Mouse (Mus musculus) CD4-positive helper T cell, adult 2 months (primary cell): Measurements from ENCODE around the gene Hoxa13.
A peak's percentile ranks its signal among the peaks of the same experiment; 100 is the strongest.

Experiments
- DNase-seq: peaks from one replicate; pipeline ENCODE4 v3.0.0-alpha.2; 2012; ENCODE audit warnings: low read depth, missing footprints, low spot score

Hoxa13 gene

DNA sequence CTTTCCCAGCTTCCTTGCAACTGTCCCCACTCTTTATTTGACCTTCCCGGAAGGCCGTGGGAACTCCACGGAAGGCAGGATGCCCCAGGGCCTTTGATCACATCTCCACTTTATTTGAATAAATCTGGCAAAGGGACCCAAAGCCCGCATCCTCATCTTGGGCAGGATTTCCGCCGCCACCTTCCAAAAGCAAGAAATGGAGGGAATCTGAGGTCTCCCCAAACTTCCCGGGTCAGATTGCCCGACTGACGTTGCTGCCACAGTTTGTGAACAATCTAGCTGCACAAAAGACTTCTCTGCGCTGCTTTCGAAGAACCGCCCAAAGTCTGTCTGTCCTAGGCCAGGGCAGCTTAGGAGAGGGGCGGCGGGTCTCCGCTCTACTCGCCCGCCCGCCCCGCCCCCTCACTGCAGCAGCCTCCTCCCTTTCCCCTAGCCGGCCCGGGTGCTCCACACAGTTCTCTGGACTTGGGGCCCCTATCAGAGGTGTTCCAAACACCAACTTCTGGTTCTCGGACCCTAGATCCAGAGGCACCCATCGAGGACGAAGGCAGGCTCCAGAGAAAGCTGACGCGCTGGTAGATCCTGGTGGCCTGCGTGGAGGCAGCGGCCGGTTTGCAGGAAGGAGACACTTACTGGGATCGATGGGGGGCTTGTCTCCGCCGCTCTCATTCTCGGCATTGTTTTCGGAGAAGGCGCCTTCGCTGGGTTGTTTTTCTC is 35.6 kb downstream of the Hoxa13 start:
- DNase-seq, result no peak

DNA sequence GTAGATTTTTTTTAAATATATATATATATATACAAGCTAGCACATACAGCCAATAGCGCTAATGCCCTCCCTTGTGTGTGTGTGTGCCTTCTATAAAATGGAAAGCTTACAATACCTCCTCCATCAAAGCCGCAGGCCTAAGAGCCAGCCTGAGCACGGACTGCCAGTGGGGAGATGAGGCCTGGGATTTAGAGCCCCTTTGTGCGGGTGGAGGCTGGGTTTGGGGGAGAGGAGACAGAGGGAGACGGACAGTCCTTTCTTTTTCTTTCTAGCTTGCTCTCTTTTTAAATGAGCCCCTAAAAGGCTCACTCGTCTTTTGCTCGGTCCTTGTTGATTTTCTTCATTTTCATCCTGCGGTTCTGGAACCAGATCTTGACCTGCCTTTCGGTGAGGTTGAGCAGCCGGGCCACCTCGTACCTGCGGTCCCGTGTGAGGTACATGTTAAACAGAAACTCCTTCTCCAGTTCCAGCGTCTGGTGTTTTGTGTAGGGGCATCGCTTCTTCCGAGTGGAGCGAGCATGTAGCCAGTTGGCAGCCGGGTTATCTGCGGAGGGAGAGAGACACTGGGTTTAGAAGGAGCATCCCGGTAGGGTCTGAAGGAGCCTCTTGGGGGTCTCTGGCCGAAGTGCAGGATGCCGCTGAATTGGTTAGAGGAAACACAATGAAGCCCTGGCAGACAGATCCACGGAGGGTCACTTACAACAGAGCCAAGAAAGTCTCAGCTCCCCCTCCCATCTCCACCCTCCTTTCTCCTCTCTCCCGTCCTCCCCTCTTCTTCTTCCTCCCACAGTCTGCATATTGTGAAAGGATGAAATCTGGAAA is 36.5 kb downstream of the Hoxa13 start:
- DNase-seq, result no peak

GRCm38 (mm10) chr6:52222729-52223128 is 38.0 kb downstream of the Hoxa13 start:
- DNase-seq, result no peak

- no peak for DNase-seq
These were observed 38.5 kb downstream of the Hoxa13 start for GRCm38 (mm10) chr6:52221993-52222685.

DNA sequence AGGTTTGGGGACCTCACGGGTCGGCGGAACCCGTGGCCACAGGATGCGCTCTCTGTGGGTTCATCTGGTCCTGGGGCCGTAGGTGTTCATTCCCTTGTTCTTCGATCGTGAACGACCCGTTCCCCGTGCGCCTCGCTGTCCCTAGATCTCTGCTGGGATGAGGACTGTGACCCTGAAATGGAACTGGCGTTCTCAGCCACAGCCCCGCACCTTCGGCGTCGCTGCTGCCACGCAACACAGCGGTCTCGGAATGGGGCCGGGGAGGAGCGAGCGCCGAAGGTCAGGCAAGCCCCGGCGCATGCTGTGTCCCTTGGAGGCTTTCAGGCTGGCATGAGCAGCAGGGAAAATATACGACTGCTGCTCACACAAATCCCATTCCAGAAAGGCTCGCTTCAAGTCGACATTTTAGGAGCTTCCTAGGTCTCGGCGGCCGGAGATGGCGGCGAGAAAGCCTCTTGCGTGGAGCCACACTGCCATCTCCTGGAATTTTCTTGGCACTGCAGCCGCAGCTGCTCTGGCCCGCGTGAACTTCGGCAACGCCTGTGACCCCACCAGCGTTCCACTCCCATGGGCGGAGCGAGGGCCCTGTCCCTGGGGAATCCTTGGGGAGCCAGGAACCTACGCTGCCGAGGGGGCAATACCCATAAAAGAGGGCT is 39.2 kb downstream of the Hoxa13 start, which contains the start of gene Hoxa7:
Gene Hoxa7 (minus strand): TSS at position 518 of the 656 bp plus-strand sequence.
- DNase-seq, result peak; percentile 84

- no peak for DNase-seq
These were observed 39.8 kb downstream of the Hoxa13 start for GRCm38 (mm10) chr6:52220865-52221310.

DNA sequence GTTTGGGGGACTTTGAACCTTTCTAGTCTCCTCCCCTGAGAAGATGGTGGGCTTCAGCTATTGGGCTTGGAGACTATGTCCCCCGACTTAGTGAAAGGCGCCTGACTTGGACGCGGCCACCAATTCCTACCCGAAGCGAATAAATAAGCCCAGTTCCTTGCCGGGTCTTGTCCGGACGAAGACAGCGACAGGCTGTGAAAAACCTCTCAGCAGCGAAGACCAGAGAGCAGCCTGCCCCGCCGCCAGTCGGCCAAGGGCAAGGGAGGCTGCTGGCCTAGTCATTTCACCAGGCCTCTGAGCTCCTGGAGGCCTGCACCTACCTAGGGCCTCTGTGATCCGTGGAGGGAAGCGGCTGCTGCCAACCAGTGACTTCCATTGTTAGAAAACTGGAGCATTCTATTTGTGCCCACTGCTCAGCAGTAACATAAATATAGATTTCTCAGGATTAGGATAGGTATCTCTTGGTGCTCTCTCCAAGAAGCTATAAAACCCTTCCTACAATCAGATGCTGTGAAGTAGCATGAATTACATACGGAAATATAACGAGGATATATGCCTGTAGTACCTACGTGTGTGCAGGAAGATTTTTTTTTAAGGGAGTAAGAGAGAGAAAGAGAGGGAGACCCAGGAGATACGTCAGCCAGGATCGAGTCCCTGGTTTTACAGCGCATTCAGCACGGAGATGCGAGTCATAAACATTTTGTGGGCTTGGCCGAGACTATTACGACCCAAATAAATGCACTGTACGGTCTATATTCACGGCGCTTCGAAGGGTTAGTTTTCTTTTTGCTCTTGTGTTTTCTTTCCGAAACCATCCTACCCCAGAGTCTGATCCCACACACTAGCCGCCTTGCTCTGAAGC is 40.4 kb downstream of the Hoxa13 start:
- DNase-seq, result no peak

- DNase-seq, result no peak
These were observed 41.3 kb downstream of the Hoxa13 start for GRCm38 (mm10) chr6:52219234-52219942.

DNA sequence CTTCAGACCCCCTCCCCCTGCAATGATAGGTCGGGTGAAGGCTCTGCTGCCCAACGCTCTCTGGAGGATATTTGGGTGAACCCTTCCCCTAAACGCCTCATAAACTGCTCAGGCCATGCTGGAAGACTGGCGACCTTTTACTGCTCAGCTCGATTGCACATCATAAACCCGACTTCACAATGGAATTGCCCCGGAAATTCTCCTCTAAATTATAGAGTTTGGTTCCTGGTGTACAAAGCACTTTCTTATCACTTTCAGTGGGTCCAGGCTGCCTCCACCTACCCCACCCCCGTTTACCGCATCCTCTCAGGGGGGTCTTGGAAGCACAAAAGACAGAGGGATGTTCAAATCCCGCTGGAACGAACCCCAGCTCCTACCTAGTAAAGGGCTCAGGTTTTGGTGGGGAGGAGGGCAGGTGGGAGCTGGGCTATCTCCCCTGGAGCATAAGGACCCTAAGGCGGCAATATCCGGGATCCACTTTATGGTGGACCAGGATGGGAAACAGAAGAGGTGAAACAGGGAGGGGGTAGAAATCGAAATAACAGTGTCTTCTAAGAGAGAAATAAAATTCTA is 42.0 kb downstream of the Hoxa13 start:
- no peak for DNase-seq

GRCm38 (mm10) chr6:52217895-52218642 is 42.6 kb downstream of the Hoxa13 start:
- peak; percentile 27 for DNase-seq

DNA sequence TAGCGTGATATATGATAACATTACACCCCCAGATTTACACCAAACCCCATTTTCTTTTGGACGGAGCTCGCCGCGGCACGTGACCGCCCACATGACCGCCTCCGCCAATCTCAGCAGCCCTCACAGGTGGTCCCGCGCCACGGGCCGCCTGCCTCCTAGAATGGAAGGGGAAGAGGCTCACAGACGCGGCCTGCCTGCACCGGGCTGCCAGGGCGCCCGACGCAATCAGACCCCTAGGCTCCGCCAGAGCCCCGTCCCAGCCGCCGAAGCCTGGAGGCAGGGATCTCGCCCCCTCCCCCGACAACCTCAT is 43.3 kb downstream of the Hoxa13 start:
- DNase-seq, result peak; percentile 58

DNA sequence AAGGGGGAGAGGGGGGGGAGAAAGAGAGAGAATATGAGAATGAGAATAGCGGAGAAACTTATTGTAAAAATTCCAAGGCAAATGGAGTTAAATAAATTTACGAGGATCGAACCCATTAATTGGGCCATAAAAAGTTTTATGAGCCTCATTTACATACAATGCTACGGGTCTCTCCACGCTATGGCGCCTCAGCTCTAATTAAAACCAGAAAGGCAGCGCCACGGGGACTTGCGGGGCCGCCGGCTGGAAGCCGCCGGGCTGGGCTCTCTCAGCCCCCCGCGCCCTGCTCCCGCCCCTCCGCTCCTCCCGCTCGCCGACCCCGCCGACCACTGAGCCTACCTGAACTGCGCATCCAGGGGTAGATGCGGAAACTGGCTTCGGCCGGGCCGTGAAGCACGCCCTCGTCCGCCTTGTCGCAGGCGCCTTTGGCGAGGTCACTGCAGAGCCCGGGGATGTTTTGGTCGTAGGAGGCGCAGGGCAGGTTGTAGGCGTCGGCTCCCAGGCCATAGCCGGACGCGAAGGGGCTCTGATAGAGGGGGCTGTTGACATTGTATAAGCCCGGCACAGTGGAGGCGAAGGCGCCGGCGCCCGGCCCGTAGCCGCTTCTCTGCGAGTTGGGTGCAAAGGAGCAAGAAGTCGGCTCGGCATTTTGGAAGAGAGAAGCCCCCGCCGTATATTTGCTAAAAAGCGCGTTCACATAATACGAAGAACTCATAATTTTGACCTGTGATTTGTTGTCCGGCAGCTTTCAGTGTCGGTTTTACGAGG is 43.8 kb downstream of the Hoxa13 start:
- peak; percentile 33 for DNase-seq

DNA sequence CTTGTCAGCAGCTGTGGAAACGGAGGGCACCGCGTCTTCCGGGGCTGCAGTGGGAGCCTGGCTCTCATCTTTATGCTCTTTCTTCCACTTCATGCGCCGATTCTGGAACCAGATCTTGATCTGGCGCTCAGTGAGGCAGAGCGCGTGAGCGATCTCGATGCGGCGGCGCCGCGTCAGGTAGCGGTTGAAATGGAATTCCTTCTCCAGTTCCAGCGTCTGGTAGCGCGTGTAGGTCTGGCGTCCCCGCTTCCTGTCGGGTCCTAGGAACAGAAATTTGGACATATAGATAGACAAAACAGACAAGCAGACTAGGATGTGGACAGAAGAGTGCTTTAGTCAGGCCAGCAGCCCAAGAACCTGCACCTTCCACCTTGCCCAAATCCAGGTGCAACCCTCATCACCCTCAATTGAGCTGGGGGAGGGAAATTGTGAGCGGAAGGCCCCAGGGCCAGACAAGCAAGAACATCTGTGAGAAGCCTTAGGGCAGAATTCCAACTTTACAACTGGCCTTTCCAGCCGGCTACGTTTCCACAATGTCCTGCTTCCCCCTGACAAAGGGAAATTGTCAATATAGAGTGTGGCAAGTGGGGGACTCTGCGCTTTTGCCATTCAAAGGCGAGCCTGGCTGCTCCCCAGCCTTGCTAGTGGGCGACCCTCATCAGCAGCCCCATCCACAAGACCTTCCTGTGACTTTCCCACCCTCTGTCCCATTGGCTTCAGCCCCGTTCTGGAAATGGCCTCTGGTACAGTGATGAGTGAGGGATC is 44.7 kb downstream of the Hoxa13 start:
- no peak for DNase-seq

DNA sequence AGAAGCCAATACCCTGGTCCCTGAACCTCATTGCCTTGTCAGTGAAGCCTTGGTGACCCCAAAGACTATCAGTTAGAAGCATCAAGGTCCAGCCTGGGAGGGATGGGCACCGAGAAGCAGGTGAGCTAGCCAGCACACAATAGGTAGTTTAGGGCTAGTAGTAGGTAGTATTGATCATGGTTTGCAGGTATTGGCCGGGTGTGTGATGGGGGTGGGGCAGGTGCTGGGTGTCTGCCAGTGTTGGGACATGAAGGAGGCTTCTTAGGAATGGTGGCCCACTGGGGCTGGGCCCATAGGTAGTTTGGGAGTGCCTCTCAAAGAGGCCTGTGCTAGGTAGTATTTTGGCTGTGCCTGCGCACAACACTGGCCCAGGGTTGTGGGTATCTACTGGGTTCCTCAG is 45.6 kb downstream of the Hoxa13 start:
- DNase-seq, result no peak

DNA sequence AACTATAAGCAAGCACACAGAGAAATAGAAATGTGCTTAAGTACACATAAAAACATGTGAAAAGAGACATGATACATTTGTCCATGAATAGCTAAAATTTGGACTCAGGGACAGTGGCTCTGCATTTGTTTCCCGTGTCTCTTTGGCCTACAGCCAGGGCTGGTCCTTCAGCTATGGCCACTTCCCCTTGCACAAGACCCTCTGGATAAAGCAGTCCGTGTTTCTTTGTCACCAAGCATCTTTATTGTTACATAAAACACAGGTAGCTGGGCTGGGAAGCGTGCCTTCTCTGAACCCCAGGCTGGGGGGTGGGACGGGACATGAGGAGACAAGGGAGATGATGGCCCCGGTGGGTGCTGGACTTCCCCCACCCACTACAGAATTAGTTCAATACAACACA is 46.4 kb downstream of the Hoxa13 start:
- no peak for DNase-seq

GRCm38 (mm10) chr6:52213119-52213986 is 47.3 kb downstream of the Hoxa13 start, which contains the start of the genes Hoxa3 and Gm28308:
Gene Hoxa3, minus strand, starts transcription at chr6:52213336.
Gene Gm28308, minus strand, starts transcription at chr6:52213339.
- no peak for DNase-seq
